Mouse (Mus musculus) ES-Bruce4 (cell line): ENCODE data around the gene Rnf216.

Source experiments
- CTCF ChIP-seq: IDR thresholded peaks from one replicate; pipeline ENCODE4 v1.8.1; 2011; ENCODE audit warnings: low read depth, low read length
- POLR2A ChIP-seq: IDR thresholded peaks from one replicate; pipeline ENCODE4 v1.8.1; 2011; ENCODE audit warnings: low read length; ENCODE audit not compliant: insufficient read depth

DNA sequence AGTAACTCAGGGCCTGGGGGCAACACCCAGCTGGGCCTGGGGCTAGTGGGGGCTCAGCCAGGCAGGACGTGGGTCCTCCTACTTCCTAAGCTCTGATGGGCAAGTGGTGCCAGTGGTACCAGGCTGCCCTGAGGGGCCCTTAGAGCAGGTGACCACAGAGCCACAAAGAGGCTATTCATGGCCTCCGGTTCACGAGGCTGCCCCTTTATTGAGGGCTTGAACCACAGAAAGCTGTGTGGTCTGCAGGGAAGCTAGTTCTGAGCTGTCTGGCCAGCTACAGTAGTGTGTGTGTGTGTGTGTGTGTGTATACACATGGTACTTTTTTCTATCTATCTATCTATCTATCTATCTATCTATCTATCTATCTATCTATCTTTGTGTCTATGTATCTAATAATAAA is 159.2 kb downstream of the Rnf216 start:
- TF ChIP-seq CTCF (no peak), POLR2A (no peak)
